Mouse (Mus musculus): ENCODE measurements at regions not wholly inside any gene's neighbourhood (a gene's known extent, or its start where the extent isn't known, plus 50 kb on each side); places are given as distances from the start of the nearest gene placed in this dataset.
A peak's percentile ranks its signal among the peaks of the same experiment; 100 is the strongest.

DNA sequence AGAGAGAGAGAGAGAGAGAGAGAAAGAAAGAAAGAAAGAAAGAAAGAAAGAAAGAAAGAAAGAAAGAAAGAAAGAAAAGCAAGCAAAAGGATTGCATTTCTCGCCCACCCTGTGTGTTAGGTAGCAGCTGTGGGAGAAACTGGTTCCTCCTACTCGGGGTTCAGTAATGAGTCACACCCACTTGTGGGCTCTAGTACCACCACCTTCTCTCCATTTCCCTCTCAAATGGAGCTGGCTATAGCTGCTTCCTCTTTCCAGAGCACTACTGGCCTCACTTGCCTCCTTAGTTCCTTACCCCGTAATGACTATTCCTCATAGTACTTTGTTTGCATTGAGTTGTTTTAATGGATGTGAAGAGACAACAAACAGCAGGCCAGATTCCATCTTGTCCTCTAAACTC, 323.0 kb downstream of the Rps29 start:
- Histone ChIP-seq H3K27me3 (ENCODE audit: control insufficient read depth, insufficient read depth, low read length) (no peaks in the 10 kb centered on the region), H3K4me3 (replicated peaks; ENCODE audit: insufficient read depth, low read depth, low read length) (no peak overlapping the region), H3K27ac (ENCODE audit: insufficient read depth, low read length) (no peak overlapping the region), H3K4me1 (ENCODE audit: control insufficient read depth, insufficient read depth, low read length) (no peaks in the 10 kb centered on the region)
- TF ChIP-seq POLR2A (IDR thresholded peaks at IDR 0.05; ENCODE audit: borderline replicate concordance, insufficient read depth, low read length) (no peak), CTCF (IDR thresholded peaks at IDR 0.05; ENCODE audit: borderline replicate concordance, insufficient read depth, low read depth, low read length) (no peak)
- WGBS: 91% methylated on average over 3 of the region's 3 CpGs
- no peak for DNase-seq

DNA sequence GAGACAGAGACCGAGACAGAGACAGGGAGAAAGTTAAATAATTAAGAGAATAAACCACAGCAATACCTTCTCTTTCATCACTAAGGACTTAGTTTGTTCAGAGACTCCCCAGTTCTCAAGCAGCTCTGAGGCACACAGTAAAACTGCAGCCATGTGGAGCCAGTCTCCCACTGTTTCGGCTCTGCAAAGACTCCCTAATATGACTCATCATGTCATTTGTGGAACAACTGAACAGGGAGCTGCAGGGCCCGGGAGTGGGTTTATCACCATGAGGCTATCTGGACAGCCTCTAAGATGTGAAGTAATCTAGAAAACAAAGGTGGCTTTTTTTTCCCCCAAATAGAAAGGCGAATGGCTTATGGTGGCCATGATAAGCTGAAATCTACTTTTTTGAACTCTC, 325.1 kb downstream of the Rps29 start:
- H3K4me3 ChIP-seq (replicated peaks; ENCODE audit: insufficient read depth, low read depth, low read length): no peak overlapping the region
- TF ChIP-seq POLR2A (IDR thresholded peaks at IDR 0.05; ENCODE audit: borderline replicate concordance, insufficient read depth, low read length) (no peak), CTCF (IDR thresholded peaks at IDR 0.05; ENCODE audit: borderline replicate concordance, insufficient read depth, low read depth, low read length) (no peak)
- WGBS: 65% methylated on average over 4 of the region's 4 CpGs
- no peaks in the 10 kb centered on the region for H3K27me3 ChIP-seq (ENCODE audit: control insufficient read depth, insufficient read depth, low read length)
- no peaks in the 10 kb centered on the region for H3K4me1 ChIP-seq (ENCODE audit: control insufficient read depth, insufficient read depth, low read length)
- H3K27ac ChIP-seq (ENCODE audit: insufficient read depth, low read length): no peak overlapping the region
- no peak for DNase-seq

DNA sequence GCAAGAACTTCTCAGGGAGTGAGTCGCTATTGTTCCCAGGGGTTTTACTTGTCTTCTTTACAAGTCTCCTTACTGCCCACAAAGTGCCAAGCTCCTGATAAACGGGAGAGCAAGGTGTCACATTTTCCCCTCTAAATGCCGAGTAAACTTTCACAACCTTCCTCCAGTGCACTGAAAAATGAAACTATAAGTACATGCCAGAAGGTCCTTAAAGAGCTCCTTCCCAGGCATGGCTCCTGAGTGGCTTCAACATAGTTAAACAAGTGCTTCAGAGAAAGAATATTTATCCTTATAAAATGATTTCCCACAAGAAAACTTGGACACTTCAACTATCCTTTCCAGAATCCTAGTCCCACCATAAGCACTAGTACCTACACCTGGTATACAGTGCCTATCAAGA, 329.6 kb downstream of the Rps29 start:
- H3K27me3 ChIP-seq (ENCODE audit: control insufficient read depth, insufficient read depth, low read length): no peaks in the 10 kb centered on the region

DNA sequence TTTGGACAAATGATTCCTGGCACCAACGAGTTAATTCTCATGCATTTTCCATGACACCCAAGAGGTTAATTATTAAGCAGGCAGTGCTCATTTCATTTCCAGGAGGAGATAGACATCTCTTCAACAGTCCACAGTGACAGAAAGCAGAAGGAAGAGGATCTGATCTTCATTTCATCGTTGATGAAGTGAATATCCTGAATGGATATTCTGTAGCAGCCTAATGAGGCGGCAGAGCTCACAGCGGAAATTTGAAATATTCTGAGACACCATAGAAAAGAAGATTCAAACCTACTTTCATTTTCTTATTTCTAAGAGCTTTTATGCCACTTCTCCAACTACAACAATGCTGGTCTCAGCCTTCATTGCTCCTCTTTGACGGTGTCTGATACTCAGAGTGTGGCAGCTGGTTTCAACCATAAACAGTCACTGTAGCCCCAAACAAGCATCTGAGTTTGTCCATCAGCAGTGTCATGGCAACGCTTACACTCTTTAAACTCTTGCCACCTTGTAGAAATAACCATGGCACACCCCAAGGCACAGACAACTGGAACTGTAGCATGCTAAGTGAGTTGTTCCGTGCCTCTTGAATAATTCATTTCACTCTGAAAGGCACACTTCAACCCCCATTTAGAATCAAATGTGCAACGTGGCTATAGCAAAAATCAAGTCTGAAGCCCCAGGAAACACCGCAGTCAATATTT, 331.3 kb downstream of the Rps29 start:
- DNase-seq: no peak
- Histone ChIP-seq H3K27me3 (ENCODE audit: control insufficient read depth, insufficient read depth, low read length) (no peaks in the 10 kb centered on the region), H3K4me1 (ENCODE audit: control insufficient read depth, insufficient read depth, low read length) (no peaks in the 10 kb centered on the region), H3K27ac (ENCODE audit: insufficient read depth, low read length) (no peak overlapping the region), H3K4me3 (replicated peaks; ENCODE audit: insufficient read depth, low read depth, low read length) (no peak overlapping the region)
- whole genome bisulfite sequencing: 65% methylated on average over 9 of the region's 9 CpGs
- TF ChIP-seq POLR2A (IDR thresholded peaks at IDR 0.05; ENCODE audit: borderline replicate concordance, insufficient read depth, low read length) (no peak), CTCF (IDR thresholded peaks at IDR 0.05; ENCODE audit: borderline replicate concordance, insufficient read depth, low read depth, low read length) (no peak)

More for the DNA sequence above, 329.6 kb downstream of the Rps29 start:
- Histone ChIP-seq H3K4me1 (ENCODE audit: control insufficient read depth, insufficient read depth, low read length) (no peaks in the 10 kb centered on the region), H3K4me3 (replicated peaks; ENCODE audit: insufficient read depth, low read depth, low read length) (no peak overlapping the region), H3K27ac (ENCODE audit: insufficient read depth, low read length) (no peak overlapping the region)
- WGBS: 80% methylated on average over 3 of the region's 3 CpGs
- TF ChIP-seq CTCF (IDR thresholded peaks at IDR 0.05; ENCODE audit: borderline replicate concordance, insufficient read depth, low read depth, low read length): no peak
- no peak for TF ChIP-seq POLR2A (IDR thresholded peaks at IDR 0.05; ENCODE audit: borderline replicate concordance, insufficient read depth, low read length)
- DNase-seq: no peak

- Histone ChIP-seq H3K4me1 (ENCODE audit: control insufficient read depth, insufficient read depth, low read length) (no peaks in the 10 kb centered on the region), H3K27me3 (ENCODE audit: control insufficient read depth, insufficient read depth, low read length) (no peaks in the 10 kb centered on the region), H3K27ac (ENCODE audit: insufficient read depth, low read length) (no peak overlapping the region), H3K4me3 (replicated peaks; ENCODE audit: insufficient read depth, low read depth, low read length) (no peak overlapping the region)
- no peak for DNase-seq
- TF ChIP-seq POLR2A (IDR thresholded peaks at IDR 0.05; ENCODE audit: borderline replicate concordance, insufficient read depth, low read length) (no peak), CTCF (IDR thresholded peaks at IDR 0.05; ENCODE audit: borderline replicate concordance, insufficient read depth, low read depth, low read length) (no peak)
- 91% methylated on average over 5 of the region's 5 CpGs for WGBS
Measured at GRCm38 (mm10) chr12:68794396-68794795, 364.6 kb downstream of the Rps29 start.

- H3K4me3 ChIP-seq (replicated peaks; ENCODE audit: insufficient read depth, low read depth, low read length): no peak overlapping the region
- H3K27me3 ChIP-seq (ENCODE audit: control insufficient read depth, insufficient read depth, low read length): no peaks in the 10 kb centered on the region
- TF ChIP-seq CTCF (IDR thresholded peaks at IDR 0.05; ENCODE audit: borderline replicate concordance, insufficient read depth, low read depth, low read length): no peak
- no peak for TF ChIP-seq POLR2A (IDR thresholded peaks at IDR 0.05; ENCODE audit: borderline replicate concordance, insufficient read depth, low read length)
- 96% methylated on average over 4 of the region's 4 CpGs for WGBS
- H3K27ac ChIP-seq (ENCODE audit: insufficient read depth, low read length): no peak overlapping the region
- DNase-seq: no peak
- no peaks in the 10 kb centered on the region for H3K4me1 ChIP-seq (ENCODE audit: control insufficient read depth, insufficient read depth, low read length)
Measured at GRCm38 (mm10) chr12:68783636-68784035, 375.4 kb downstream of the Rps29 start.

DNA sequence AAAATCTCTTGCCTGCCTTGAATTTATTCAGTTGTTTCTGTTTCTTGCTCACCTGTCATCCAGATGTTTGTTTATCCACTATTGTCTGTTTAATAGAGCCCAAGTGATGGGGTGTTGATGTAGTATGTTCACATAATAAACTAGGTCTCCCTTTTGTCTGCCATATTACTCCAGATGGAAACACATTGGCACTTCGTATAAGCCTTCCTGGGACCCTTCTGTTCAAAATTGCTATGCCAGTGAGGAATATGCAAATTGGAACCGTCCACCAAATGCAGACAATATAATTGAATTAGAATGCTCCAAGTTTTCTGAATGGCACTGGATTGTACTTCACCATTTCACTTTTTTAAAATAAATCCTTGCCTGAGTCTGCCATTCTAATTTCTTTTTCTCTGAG, 383.5 kb downstream of the Rps29 start:
- H3K4me3 ChIP-seq (replicated peaks; ENCODE audit: insufficient read depth, low read depth, low read length): no peak overlapping the region
- H3K4me1 ChIP-seq (ENCODE audit: control insufficient read depth, insufficient read depth, low read length): no peaks in the 10 kb centered on the region; the same call in 1 of the 2 replicates
- DNase-seq: no peak
- 25% methylated on average over 2 of the region's 2 CpGs for WGBS
- TF ChIP-seq CTCF (IDR thresholded peaks at IDR 0.05; ENCODE audit: borderline replicate concordance, insufficient read depth, low read depth, low read length) (no peak), POLR2A (IDR thresholded peaks at IDR 0.05; ENCODE audit: borderline replicate concordance, insufficient read depth, low read length) (no peak)
- no peaks in the 10 kb centered on the region; the same call in 1 of the 2 replicates for H3K27me3 ChIP-seq (ENCODE audit: control insufficient read depth, insufficient read depth, low read length)
- no peak overlapping the region for H3K27ac ChIP-seq (ENCODE audit: insufficient read depth, low read length)

DNA sequence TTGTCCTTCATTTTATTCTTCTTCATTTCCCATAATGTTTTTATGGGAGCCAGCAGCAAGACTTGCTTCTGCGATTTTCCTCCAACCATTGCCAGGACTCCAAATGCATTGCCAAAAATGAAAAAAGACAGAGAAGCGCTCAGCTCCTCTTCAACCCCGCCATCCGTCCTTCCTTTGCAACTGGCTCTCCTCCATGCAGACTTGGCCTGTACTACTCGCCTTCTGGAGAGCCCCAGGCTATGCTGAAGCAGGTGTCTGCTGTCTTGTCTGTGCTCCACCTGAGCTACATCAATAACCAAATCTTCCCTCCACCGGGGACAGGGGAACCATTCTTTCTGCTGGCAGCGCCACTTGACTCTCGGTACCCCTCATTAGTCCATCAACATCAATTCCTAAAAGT, 384.2 kb downstream of the Rps29 start:
- peak; percentile 40 to 72 for DNase-seq

More for the DNA sequence above, 384.2 kb downstream of the Rps29 start:
- WGBS: 11% methylated on average over 8 of the region's 8 CpGs
- no peak overlapping the region for H3K27ac ChIP-seq (ENCODE audit: insufficient read depth, low read length)
- TF ChIP-seq POLR2A (IDR thresholded peaks at IDR 0.05; ENCODE audit: borderline replicate concordance, insufficient read depth, low read length): no peak
- TF ChIP-seq CTCF (IDR thresholded peaks at IDR 0.05; ENCODE audit: borderline replicate concordance, insufficient read depth, low read depth, low read length): no peak
- H3K4me3 ChIP-seq (replicated peaks; ENCODE audit: insufficient read depth, low read depth, low read length): no peak overlapping the region
- no peaks in the 10 kb centered on the region; the same call in 1 of the 2 replicates for H3K27me3 ChIP-seq (ENCODE audit: control insufficient read depth, insufficient read depth, low read length)
- H3K4me1 ChIP-seq (ENCODE audit: control insufficient read depth, insufficient read depth, low read length): no peaks in the 10 kb centered on the region; the same call in 1 of the 2 replicates

Measured in cerebellum, adult 2 months (tissue).